Mouse (Mus musculus) limb, embryonic 14.5 days (tissue): ENCODE data around the gene Znrf1. TPM values are rescaled to one million over a fixed set of nuclear protein-coding genes. Genes with fewer than 3 reads are reported as not detected.

Source experiments
- ATAC-seq: fragments of 200-750 bp; cut with Nextera tagmentation; 2 replicates; pipeline ENCODE4 v1.8.0; 2017; ENCODE audit warnings: low read depth, moderate number of reproducible peaks, moderate TSS enrichment; ENCODE audit not compliant: low FRiP score
- DNase-seq: peaks from one replicate; pipeline ENCODE4 v3.0.0-alpha.2; 2015; ENCODE audit warnings: low spot score
- H3K27ac ChIP-seq: fragments of 300-500 bp; sonication (generic); replicated peaks from 2 replicates; pipeline ENCODE4 v1.5.1; 2014; ENCODE audit warnings: low read depth, mild to moderate bottlenecking, low read length, moderate library complexity, mixed read lengths
- H3K27me3 ChIP-seq: fragments of 300-500 bp; sonication (generic); 2 replicates; pipeline ENCODE4 v1.6.1; 2014; ENCODE audit warnings: low read length, mixed read lengths; ENCODE audit not compliant: control insufficient read depth, insufficient read depth
- H3K36me3 ChIP-seq: fragments of 300-500 bp; sonication (generic); 2 replicates; pipeline ENCODE4 v1.6.1; 2014; ENCODE audit warnings: mild to moderate bottlenecking, low read length, moderate library complexity, mixed read lengths; ENCODE audit not compliant: control insufficient read depth, insufficient read depth
- H3K4me1 ChIP-seq: fragments of 300-500 bp; sonication (generic); 2 replicates; pipeline ENCODE4 v1.6.1; 2014; ENCODE audit warnings: antibody characterized with exemption, low read length, mixed read lengths; ENCODE audit not compliant: control insufficient read depth, insufficient read depth
- H3K4me2 ChIP-seq: fragments of 300-500 bp; sonication (generic); replicated peaks from 2 replicates; pipeline ENCODE4 v1.6.1; 2014; ENCODE audit warnings: low read depth, mild to moderate bottlenecking, low read length, moderate library complexity; ENCODE audit not compliant: severe bottlenecking
- H3K4me3 ChIP-seq: fragments of 300-500 bp; sonication (generic); replicated peaks from 2 replicates; pipeline ENCODE4 v1.5.1; 2014; ENCODE audit warnings: low read length
- H3K9ac ChIP-seq: fragments of 300-500 bp; sonication (generic); 2 replicates; pipeline ENCODE4 v1.6.1; 2014; ENCODE audit warnings: mild to moderate bottlenecking, low read depth, low read length, moderate library complexity; ENCODE audit not compliant: severe bottlenecking
- H3K9me3 ChIP-seq: fragments of 300-500 bp; sonication (generic); 2 replicates; pipeline ENCODE4 v1.6.1; 2016; ENCODE audit warnings: low read length; ENCODE audit not compliant: control insufficient read depth
- POLR2A ChIP-seq: fragments of 200-500 bp; IDR thresholded peaks from 2 replicates; pipeline ENCODE4 v1.8.0; 2012; ENCODE audit warnings: inconsistent platforms, mild to moderate bottlenecking, moderate library complexity, borderline replicate concordance; ENCODE audit not compliant: insufficient read depth, insufficient read length; ENCODE audit errors: extremely low read depth
- WGBS: fragments of 180-500 bp; shearing (Covaris S2); extraction: QIAGEN DNeasy Blood & Tissue Kit; methylation state at CpG from one replicate; pipeline ENCODE4 v1.1.7; 2014; 5-methylcytosine and 5-hydroxymethylcytosine counted together
- polyA plus RNA-seq, 2 experiments: library from polyadenylated mRNA; depleted of rRNA in 1 of 2; stranded (reverse) in 1 of 2; unstranded in 1 of 2; fragments of >200 nt; fragmentation: Nextera tagmentation in 1 of 2; extraction: Ambion mirVana in 1 of 2; gene quantifications; 2 replicates each; pipeline versions ENCODE4 v1.2.1 to v1.2.3; 2012 to 2014

Gene Znrf1
- polyA plus RNA-seq, 2 experiments = 42.4 to 133 TPM

DNA sequence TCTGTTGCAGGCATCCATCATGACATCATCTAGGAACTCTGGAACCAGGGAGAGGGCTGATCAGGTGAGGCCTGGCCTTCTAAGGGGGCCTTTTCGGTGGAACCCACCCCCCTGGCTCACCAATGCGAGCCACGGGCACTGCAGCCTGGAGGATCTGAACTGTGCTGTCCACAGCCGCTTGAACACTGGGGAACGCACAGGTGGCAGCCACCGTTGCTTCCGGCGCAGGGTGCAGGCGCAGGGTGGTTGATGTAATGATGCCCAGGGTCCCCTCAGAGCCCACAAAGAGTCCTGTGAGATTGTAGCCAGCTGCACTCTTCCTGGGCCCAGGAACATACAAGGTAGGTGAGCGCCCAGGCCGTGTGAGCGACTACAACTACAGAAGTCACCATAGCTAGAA, 92.5 kb downstream of the Znrf1 start:
- Histone ChIP-seq H3K9ac (no peak overlapping the region), H3K36me3 (peaks cover 26% of the 10 kb centered on the region), H3K27ac (no peak overlapping the region), H3K4me3 (no peak overlapping the region), H3K27me3 (no peaks in the 10 kb centered on the region), H3K4me2 (no peak overlapping the region), H3K4me1 (peaks cover 2% of the 10 kb centered on the region; the same call in 1 of the 2 replicates), H3K9me3 (no peaks in the 10 kb centered on the region)
- DNase-seq (no peak), ATAC-seq (no peak)
- no peak for TF ChIP-seq POLR2A
- 94% methylated on average over 12 of the region's 12 CpGs for WGBS

DNA sequence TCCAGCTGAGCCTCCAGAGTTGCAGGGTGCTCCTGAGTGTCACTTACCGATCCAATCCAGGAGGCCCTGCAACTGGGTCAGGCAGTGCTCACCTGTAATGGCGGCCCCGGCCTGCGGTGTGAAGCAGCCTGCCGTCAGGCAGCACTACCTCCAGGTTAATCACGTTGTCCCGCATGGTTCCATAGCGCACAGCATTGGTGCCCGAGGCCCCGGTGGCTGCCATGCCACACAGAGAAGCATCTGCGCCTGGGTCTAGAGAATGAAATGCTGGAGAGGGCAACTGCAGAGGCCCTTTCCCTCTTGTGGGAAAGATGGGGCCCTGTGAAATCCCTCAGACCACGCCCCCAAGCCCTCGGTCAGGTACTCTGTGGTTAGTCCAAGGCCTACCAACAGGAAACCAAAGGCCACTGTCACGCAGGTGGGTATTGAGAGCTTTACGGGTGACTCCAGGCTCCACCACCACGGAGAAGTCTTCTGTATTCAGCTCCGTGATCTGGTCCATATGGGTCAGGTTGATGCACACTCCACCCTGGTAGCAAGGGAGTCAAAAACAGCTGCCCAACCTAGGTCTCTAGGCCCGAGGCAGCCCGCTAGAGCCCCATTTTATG, 93.1 kb downstream of the Znrf1 start:
- Histone ChIP-seq H3K4me3 (no peak overlapping the region), H3K27me3 (no peaks in the 10 kb centered on the region), H3K4me1 (peaks cover 2% of the 10 kb centered on the region; the same call in 1 of the 2 replicates), H3K4me2 (no peak overlapping the region), H3K9me3 (no peaks in the 10 kb centered on the region), H3K36me3 (peaks cover 23% of the 10 kb centered on the region), H3K9ac (no peak overlapping the region), H3K27ac (no peak overlapping the region)
- DNase-seq = no peak
- WGBS = 81% methylated on average over 19 of the region's 19 CpGs
- no peak for TF ChIP-seq POLR2A
- no peak for ATAC-seq

- H3K4me3 ChIP-seq = peak within 1 kb of the TSS; percentile 34
- 21% methylated on average over 13 of the region's 13 CpGs for WGBS
- ATAC-seq = 0 out of 2 replicates have a peak, but pooled peaks have one; percentile 31
- TF ChIP-seq POLR2A = no peak
- H3K27me3 ChIP-seq = no peaks in the 10 kb centered on the region
- no peak for DNase-seq
- no peaks in the 10 kb centered on the region for H3K9me3 ChIP-seq
- peaks cover 2% of the 10 kb centered on the region; the same call in 1 of the 2 replicates for H3K4me1 ChIP-seq
- H3K9ac ChIP-seq = peak within 1 kb of the TSS; percentile 38
- H3K4me2 ChIP-seq = peak within 1 kb of the TSS; percentile 48
- peaks cover 19% of the 10 kb centered on the region for H3K36me3 ChIP-seq
- no peak within 1 kb of the TSS for H3K27ac ChIP-seq
These were observed 94.2 kb downstream of the Znrf1 start, which contains the start of gene Ldhd for GRCm38 (mm10) chr8:111630105-111630521. Ldhd (minus strand) TSS chr8:111630374.

DNA sequence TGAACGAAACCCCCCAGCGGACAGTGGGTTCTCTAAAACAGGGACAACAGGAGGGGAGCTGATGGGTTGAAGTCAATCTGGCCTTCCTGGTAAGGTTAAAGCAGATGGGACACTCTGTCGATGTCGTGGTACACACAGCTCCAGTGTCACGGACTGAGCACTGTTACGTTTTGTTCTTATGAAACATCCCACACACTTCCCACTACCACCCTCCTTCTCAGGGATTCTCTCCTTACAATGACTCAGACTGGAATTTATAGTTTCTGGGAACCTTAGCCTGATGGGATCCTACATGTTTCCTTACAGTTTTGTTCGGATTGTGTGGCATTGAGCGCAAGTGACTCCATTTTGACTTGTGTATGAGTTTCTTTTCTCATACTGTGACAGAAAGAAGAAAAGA, 95.7 kb downstream of the Znrf1 start:
- 92% methylated on average over 8 of the region's 8 CpGs for WGBS
- Histone ChIP-seq H3K9ac (no peak overlapping the region), H3K36me3 (peaks cover 19% of the 10 kb centered on the region), H3K4me1 (peaks cover 2% of the 10 kb centered on the region; the same call in 1 of the 2 replicates), H3K27ac (no peak overlapping the region), H3K27me3 (no peaks in the 10 kb centered on the region), H3K9me3 (no peaks in the 10 kb centered on the region), H3K4me3 (no peak overlapping the region), H3K4me2 (no peak overlapping the region)
- TF ChIP-seq POLR2A = no peak
- ATAC-seq (no peak), DNase-seq (no peak)

- no peak overlapping the region for H3K4me2 ChIP-seq
- peaks cover 2% of the 10 kb centered on the region; the same call in 1 of the 2 replicates for H3K4me1 ChIP-seq
- no peak for DNase-seq
- H3K27ac ChIP-seq = no peak overlapping the region
- H3K9ac ChIP-seq = no peak overlapping the region
- 85% methylated on average over 3 of the region's 3 CpGs for WGBS
- no peak overlapping the region for H3K4me3 ChIP-seq
- H3K9me3 ChIP-seq = no peaks in the 10 kb centered on the region
- peaks cover 7% of the 10 kb centered on the region; the same call in 1 of the 2 replicates for H3K36me3 ChIP-seq
- no peak for TF ChIP-seq POLR2A
- no peaks in the 10 kb centered on the region for H3K27me3 ChIP-seq
- no peak for ATAC-seq
These were observed 97.1 kb downstream of the Znrf1 start for GRCm38 (mm10) chr8:111632976-111633375.
